Mouse (Mus musculus) spleen, adult 2 months (tissue): ENCODE measurements around the gene Ebpl. TPM values are rescaled to one million over a fixed set of nuclear protein-coding genes. Genes with fewer than 3 reads are reported as not detected.

Experiments
- DNase-seq, 2 experiments: peaks; one replicate each; pipeline versions ENCODE4 v3.0.0 to v3.0.0-alpha.2; 2012 to 2021; ENCODE audit warnings: low spot score in 2 of 2, low read depth in 1 of 2
- H3K27ac ChIP-seq: fragments of 200-500 bp; 2 replicates; pipeline ENCODE4 v1.5.1; 2012; ENCODE audit warnings: low read length, inconsistent platforms; ENCODE audit not compliant: insufficient read depth
- H3K27me3 ChIP-seq: fragments of 200-500 bp; 2 replicates; pipeline ENCODE4 v1.6.1; 2012; ENCODE audit warnings: mild to moderate bottlenecking, moderate library complexity, low read length, inconsistent platforms; ENCODE audit not compliant: control insufficient read depth, insufficient read depth
- H3K36me3 ChIP-seq: fragments of 200-500 bp; 2 replicates; pipeline ENCODE4 v1.6.1; 2012; ENCODE audit warnings: mild to moderate bottlenecking, low read length, inconsistent platforms; ENCODE audit not compliant: control insufficient read depth, insufficient read depth
- H3K4me1 ChIP-seq: fragments of 200-500 bp; 2 replicates; pipeline ENCODE4 v1.6.1; 2011; ENCODE audit warnings: inconsistent platforms; ENCODE audit not compliant: control insufficient read depth, insufficient read depth, insufficient read length
- H3K4me3 ChIP-seq: fragments of 200-500 bp; 2 replicates; pipeline ENCODE4 v1.5.1; 2011; ENCODE audit warnings: mild to moderate bottlenecking, inconsistent platforms; ENCODE audit not compliant: insufficient read depth, insufficient read length; ENCODE audit errors: extremely low read depth
- CTCF ChIP-seq: fragments of 200-500 bp; IDR thresholded peaks from 2 replicates; pipeline ENCODE4 v1.5.1; 2011; ENCODE audit warnings: mild to moderate bottlenecking, inconsistent platforms; ENCODE audit not compliant: insufficient read depth, insufficient read length, insufficient replicate concordance; ENCODE audit errors: extremely low read depth
- POLR2A ChIP-seq: fragments of 200-500 bp; IDR thresholded peaks from 2 replicates; pipeline ENCODE4 v1.6.1; 2011; ENCODE audit warnings: low read depth, low read length, inconsistent platforms
- WGBS: fragments of 180-500 bp; shearing (Covaris S2); methylation state at CpG from one replicate; pipeline ENCODE4 v1.1.7; 2018; 5-methylcytosine and 5-hydroxymethylcytosine counted together
- polyA plus RNA-seq: library from polyadenylated mRNA; depleted of rRNA; stranded (reverse); fragments of >200 nt; gene quantifications from 2 replicates; pipeline ENCODE4 v1.2.3, GENCODE M21; 2012; rRNA removed

The Ebpl gene
- polyA plus RNA-seq = 0.83 and 1.1 TPM in 2 replicates

DNA sequence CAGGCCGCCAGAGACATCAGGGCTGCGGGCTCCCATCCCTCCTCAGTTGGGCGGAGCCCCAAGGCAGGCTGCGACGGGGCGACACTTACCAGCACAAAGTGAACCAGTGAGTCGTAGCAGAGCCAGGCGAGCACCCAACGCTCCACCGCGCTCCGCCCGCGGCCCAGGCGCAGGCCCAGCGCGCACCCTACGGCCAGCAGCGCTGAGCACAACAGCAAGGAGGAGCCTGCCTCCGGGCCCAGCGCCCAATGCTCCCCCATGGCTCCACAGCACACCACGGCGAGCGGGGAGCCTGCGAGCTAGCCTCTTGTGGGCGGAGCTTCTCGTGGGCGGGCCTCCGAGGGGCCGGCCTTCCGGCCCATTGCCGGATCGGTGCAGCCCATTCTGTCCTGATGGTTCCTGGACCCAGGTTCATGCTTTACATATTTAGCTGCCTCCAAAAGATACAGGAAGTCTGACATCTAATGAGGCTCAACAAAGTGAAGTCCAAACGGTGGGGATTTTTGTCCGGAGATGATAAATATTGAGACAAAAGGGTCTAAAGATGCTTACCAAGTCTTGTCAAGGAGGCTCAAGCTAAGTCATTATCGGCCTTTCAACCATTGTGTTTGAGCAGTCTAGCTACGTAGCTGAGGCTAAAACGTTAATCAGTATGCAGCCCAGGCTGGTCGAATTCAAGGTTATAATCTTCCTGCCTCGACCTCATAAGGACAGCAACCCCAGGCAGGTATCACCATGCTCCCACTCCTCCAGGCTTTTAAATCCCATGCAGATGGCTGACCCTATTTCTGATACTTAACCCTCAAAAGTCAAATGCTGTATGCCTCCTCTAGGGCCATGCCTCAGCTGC lies at the start of gene Ebpl:
Ebpl (minus strand) TSS at position 309 of the 850 bp plus-strand sequence.
- Histone ChIP-seq H3K27ac (peak within 1 kb of the TSS; percentile 72), H3K36me3 (peaks cover 2% of the 10 kb centered on the region; the same call in 1 of the 2 replicates), H3K27me3 (no peaks in the 10 kb centered on the region), H3K4me1 (peaks cover 3% of the 10 kb centered on the region; the same call in 1 of the 2 replicates), H3K4me3 (peak within 1 kb of the TSS; percentile 72)
- 2% methylated on average over 40 of the region's 40 CpGs for WGBS
- peak; percentile 71 to 88 for DNase-seq
- TF ChIP-seq CTCF (no peak), POLR2A (peak; percentile 41)

DNA sequence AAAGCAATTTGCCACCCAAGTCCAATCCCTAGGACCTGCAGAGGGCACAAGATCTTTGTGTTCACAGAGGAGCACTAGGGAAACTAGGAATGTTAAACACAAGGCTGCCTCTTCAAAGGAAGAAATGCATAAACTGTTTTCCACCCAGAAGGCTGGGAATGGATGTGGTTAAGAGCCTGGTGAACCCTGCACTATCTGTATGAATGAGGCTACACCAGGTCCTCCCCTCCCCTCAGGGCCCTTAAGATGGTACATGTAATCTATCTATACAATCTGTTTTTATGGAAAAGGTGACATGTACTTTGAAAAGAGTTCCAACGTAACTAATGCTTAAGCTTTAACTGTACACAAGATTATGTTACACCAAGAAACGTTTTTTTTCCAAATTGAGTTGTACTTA lies 49.8 kb upstream of the Ebpl start:
- no peaks in the 10 kb centered on the region for H3K36me3 ChIP-seq
- no peak overlapping the region for H3K4me3 ChIP-seq
- no peaks in the 10 kb centered on the region for H3K27me3 ChIP-seq
- 45% methylated on average over 2 of the region's 2 CpGs for WGBS
- H3K4me1 ChIP-seq = peaks cover 11% of the 10 kb centered on the region
- no peak for DNase-seq
- TF ChIP-seq POLR2A (no peak), CTCF (no peak)
- no peak overlapping the region for H3K27ac ChIP-seq

DNA sequence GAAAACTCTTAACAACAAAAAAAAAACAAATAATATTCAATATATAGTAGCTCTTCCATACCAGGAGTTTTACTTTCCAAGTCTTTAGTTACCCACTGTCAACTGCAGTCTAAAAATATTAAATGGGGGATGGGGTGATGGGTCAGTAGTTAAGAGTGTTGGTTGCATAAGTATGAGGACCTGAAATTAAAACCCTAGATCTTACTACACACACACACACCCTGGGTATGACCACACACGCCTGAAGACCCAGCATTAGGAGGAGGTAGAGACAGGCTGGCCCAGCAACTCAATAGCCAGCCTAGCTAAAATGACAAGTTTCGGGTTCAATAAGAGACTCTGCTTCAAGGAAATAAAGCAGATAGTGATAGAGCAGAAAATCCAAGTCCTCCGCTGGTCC lies 46.8 kb upstream of the Ebpl start:
- H3K27ac ChIP-seq = no peak overlapping the region
- no peak for TF ChIP-seq POLR2A
- TF ChIP-seq CTCF = no peak
- H3K4me3 ChIP-seq = no peak overlapping the region
- WGBS = 91% methylated on average over 3 of the region's 3 CpGs
- no peaks in the 10 kb centered on the region for H3K27me3 ChIP-seq
- H3K36me3 ChIP-seq = peaks cover 3% of the 10 kb centered on the region; the same call in 1 of the 2 replicates
- no peak for DNase-seq
- peaks cover 9% of the 10 kb centered on the region for H3K4me1 ChIP-seq

DNA sequence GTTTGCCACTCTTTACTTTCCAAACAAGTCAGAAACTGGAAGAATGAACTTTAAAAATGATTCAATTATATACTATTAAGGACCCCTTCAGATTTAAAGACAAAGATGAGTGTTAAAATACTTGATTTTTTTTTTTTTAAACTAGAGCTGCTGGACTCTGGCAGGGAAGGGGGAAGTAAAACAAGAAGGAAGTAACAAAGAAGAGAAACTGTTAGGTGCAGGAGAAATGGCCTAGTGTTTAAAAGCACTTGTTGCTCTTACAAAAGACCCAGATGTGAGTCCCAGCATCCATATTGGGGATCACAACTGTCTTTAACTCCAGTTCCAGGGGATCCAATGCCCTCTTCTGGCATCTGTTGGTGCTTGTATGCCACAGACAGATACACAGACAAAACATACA lies 45.5 kb upstream of the Ebpl start:
- DNase-seq = no peak
- peak overlapping the region; percentile 69; the same call in 1 of the 2 replicates for H3K27ac ChIP-seq
- no peaks in the 10 kb centered on the region for H3K27me3 ChIP-seq
- peaks cover 9% of the 10 kb centered on the region for H3K4me1 ChIP-seq
- TF ChIP-seq CTCF = no peak
- no peak for TF ChIP-seq POLR2A
- H3K4me3 ChIP-seq = no peak overlapping the region
- peaks cover 6% of the 10 kb centered on the region; the same call in 1 of the 2 replicates for H3K36me3 ChIP-seq

DNA sequence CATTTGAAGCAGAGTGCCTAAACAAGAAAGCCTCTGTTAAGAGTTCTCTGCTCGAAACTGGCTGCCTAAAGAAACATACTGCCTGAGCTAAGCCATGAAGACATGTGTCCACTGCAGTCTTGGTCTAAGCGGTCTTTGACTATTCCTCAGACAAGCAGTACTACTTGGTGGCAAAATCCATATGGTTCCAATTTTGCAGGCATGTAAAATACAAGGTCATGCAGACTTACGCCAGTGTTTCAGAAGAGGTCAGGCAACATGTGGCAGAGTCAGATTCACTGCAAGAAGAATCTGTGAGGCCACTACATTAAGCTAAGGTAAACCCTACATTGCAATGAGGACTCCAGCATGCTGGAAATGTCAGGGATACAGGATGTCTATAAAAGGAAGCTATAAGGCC lies 44.7 kb upstream of the Ebpl start:
- Histone ChIP-seq H3K4me1 (peaks cover 7% of the 10 kb centered on the region; the same call in 1 of the 2 replicates), H3K27ac (no peak overlapping the region), H3K27me3 (no peaks in the 10 kb centered on the region), H3K36me3 (peaks cover 6% of the 10 kb centered on the region; the same call in 1 of the 2 replicates), H3K4me3 (no peak overlapping the region)
- DNase-seq = no peak
- WGBS = 95% methylated on average over 3 of the region's 3 CpGs
- TF ChIP-seq POLR2A (no peak), CTCF (no peak)

DNA sequence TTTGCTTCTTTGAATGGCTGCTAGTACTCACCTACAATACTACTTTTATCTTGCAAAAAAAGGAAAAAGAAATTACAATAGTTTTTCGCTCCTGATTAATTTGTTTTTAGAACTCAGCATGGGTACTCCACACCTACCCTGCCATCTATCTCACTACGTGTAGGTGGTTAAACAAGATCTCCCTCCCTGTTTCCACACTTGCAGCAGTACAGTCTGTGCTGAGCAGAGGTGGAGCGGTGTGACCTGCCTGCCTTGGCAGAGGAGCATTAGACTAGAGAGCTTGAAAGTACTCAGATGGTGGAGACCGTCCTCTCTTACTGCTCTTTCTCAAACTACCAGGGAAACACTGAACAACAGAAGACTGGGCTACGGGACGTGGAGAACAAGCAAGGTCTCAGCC lies 34.5 kb upstream of the Ebpl start:
- Histone ChIP-seq H3K4me3 (no peak overlapping the region), H3K27ac (no peak overlapping the region), H3K27me3 (no peaks in the 10 kb centered on the region), H3K36me3 (no peaks in the 10 kb centered on the region; the same call in 1 of the 2 replicates), H3K4me1 (no peaks in the 10 kb centered on the region; the same call in 1 of the 2 replicates)
- no peak for TF ChIP-seq CTCF
- no peak for TF ChIP-seq POLR2A
- 92% methylated on average over 6 of the region's 6 CpGs for WGBS
- DNase-seq = no peak

DNA sequence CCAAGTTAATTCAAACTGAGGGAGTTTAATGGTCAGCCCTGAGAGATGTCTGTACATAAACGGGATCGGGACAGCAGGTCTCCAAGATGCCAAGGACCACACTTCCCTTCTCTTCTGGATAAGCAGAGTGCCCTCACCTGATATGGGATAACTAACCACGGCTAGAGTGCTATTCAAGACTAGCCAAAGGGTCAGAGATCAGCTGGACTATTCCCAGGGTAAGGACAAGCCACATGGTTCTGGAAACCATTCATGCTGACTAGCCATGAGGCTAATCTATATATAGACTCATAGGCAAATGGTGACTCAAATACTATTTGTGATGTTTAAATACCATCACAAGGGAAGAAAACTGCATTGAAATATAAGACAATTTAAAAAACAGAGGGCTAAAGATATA lies 30.3 kb upstream of the Ebpl start:
- Histone ChIP-seq H3K27ac (no peak overlapping the region), H3K4me3 (no peak overlapping the region), H3K36me3 (peaks cover 1% of the 10 kb centered on the region; the same call in 1 of the 2 replicates), H3K4me1 (no peaks in the 10 kb centered on the region; the same call in 1 of the 2 replicates), H3K27me3 (no peaks in the 10 kb centered on the region)
- TF ChIP-seq CTCF (no peak), POLR2A (no peak)
- WGBS = 96% methylated on average over 3 of the region's 3 CpGs
- no peak for DNase-seq
